Mouse (Mus musculus): Measurements from ENCODE around the gene Tanc2.

Gene Tanc2

DNA sequence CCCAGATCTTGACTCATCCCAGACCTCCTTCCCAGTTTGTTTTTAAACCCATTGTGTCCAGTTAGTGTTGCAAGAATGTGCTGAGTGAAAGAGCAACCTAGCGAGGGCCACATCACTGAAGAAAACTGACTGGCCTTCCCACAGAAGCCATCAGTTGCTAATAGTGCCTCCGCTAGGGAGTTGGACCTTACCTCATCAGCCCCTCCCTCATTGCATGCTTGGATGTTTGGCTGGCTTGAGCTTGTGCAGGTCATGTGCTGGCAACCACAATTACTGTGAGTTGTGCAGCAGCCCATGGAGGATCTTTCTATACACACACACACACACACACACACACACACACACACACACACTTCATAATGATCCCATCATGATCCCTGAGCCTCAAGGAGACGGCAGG is 341.6 kb downstream of the Tanc2 start:
- no peak for DNase-seq

- DNase-seq, result no peak
Measured at GRCm38 (mm10) chr11:105933746-105934145, 344.0 kb downstream of the Tanc2 start.

GRCm38 (mm10) chr11:105934303-105934711 is 344.5 kb downstream of the Tanc2 start:
- no peak for DNase-seq

GRCm38 (mm10) chr11:105934816-105935215 is 345.0 kb downstream of the Tanc2 start:
- DNase-seq, result no peak

- DNase-seq, result no peak
Measured at GRCm38 (mm10) chr11:105935496-105935895, 345.7 kb downstream of the Tanc2 start.

DNA sequence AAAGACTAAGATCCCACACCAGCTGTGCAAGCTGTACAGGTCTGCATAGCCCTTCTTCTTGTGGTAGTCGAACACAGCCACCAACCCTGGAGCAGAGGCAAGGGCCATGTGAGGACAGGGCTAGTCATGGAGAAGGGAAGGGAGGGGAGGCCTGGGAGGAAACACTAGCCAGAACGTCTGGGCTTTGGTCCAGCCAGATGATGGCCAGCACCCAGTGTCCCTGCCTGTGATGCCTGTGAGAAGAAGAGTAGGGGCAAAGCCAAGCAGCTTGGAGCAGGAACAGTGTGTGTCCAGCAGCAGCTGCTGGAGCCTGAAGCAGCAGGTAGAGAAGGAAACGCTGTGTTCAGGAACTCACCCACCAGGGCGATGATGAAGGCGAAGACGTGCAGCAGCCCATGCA is 346.4 kb downstream of the Tanc2 start:
- peak; percentile 19 to 57 for DNase-seq

- no peak for DNase-seq
Measured at GRCm38 (mm10) chr11:105936974-105937373, 347.2 kb downstream of the Tanc2 start.

DNA sequence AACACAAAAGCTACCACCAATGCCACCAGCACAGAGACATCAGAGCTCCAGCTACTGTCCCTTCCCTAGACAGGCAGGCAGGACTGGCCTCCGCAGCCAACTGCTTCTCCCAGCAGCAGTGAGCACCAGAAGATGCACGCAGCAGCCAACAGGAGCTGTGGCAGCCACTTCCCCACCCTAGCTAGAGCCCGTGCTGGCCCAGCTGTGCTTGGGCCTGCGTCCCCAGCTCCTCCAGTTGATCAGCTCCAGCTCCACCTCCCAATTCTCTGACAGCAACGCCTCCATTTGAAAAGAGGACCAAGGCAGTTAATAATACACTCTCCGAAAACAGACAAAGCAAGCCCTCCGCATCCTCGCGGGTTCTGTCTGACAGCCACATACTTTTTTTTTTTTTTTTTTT is 349.0 kb downstream of the Tanc2 start:
- no peak for DNase-seq

DNA sequence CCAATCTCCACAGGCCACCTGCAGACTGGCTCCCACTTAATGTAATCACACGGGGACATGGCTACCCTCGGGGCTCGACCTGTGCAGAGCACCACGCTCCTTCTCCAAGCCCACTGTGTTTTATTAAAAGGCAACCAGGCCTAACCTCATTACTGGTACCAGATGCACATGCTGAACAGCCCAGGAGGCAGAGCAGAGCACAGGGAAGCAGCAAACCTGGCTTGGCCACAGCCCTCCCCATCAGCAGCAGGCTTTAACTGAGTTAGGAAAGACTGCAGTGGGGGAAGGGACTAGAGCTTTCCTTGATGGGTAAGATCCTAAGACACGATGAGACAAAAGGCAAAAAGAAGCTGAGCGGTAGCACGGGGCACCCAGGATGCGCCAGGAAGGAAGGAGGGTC is 352.2 kb downstream of the Tanc2 start:
- no peak for DNase-seq

DNA sequence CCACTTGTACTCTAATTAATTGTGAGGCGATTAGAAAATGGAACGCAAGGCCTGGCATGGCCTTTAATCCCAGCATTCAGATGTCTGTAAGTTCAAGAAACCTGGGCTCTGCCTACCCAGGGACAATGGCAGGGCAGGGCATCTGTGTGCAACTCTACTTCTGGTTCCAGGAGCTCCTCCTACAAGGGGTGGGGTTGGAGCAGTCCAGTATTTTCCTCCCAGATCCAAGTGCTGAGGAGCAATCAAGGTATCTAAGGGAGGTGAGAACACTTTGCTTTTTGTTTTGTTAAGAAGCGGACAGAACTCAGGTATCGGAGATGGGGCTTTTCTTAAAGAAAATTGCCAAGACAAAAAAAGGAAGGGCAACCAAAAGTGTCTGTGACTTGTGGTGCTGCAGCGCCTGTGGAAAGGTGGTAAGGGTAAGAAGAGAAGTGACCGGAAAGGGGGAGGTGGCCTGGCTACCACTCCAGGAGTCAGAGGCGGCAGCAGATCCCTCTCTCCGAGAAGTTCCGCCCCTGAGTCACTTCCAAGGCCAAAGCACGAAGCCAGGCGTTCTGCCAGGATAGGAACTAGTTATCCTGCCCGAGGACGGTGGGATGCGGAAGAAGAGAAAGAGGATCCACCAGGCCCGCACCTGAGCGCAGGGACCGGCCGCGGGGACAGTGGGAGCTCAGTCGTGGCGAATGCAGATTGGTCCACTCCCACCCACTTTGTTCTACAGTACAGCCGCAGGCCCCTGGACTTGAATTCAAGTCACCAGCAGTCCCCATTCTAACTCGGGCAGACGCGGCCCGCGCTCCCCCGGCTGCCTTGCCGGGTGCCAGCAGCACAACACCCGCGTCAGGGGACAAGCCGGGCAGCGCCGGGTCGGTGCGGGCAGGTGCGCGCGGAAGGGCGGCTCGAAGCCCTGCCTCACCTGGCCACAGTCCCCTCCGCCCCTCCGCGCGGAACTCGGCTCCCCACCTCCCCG is 353.6 kb downstream of the Tanc2 start:
- DNase-seq, result peak; percentile 30 to 43

DNA sequence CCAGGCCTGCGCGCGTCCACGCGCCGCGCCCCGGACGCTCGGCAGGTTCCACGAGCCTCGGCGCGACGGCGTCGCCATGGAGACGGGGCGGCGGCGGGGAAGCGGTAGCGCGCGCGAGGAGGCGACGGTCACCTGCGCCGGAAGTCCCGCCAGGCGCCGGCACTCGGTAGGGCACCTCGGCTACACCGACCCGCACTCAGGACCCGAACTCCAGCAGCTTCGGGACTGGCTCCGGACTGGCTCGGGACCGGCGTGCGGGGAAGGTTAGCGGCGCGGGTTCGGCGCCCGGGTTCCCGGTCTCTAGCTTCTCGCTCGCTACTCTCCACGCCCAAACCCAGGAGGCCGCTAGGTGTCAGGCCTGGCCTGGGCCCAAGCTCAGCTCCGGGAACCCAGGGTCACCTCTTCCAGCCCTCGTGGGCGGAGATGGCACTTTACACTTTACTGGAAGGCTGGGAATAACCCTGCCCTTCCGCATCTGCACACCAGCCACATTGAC is 354.4 kb downstream of the Tanc2 start:
- peak; percentile 75 to 85 for DNase-seq

DNA sequence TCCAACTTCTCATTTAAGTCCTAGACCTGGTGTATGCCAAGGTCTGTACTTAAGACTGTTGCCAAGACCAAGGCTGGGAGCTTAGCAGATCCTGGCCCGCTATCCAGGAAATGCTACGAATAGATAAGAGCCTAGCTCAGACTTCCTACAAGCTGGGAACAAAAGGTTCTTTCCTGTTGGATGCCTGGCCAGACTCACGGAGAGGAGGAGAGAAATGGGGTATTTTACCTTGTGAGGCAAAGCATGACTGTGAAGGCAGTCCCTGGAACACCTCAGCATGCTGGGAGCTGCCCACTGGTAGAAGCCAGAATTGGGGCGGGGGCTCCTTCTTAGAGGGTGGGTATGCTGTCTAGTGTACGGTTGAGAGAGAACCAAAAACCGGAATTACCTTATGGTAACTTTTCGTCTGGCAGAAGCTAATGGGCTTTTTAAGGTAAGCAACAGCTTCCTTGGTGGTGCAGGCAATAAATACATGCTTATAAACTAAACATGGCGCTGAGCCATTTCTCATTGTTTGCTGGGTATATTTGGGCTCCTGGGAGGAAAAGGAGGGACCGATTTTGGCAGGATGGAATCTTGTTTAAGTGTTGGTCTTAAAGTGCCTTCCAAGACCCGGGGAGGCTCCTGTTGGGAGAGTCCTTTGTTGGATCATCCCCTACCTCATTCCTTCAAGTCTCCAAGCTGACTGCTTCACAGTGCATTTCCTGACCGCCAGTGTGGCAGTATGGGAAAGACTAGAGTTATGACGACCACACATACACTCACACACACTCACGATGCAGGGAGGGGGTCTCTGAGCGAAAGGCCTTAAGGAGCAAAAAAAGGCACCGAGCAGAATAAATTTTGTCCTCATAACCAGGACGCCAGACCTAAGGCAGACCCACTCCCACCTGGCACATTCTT is 355.2 kb downstream of the Tanc2 start:
- peak; percentile 38 to 39 for DNase-seq

- DNase-seq, result no peak
Measured at GRCm38 (mm10) chr11:105946694-105947154, 356.9 kb downstream of the Tanc2 start.

GRCm38 (mm10) chr11:105948255-105948654 is 358.5 kb downstream of the Tanc2 start:
- DNase-seq, result no peak

- DNase-seq, result no peak
Measured at GRCm38 (mm10) chr11:105950519-105950918, 360.7 kb downstream of the Tanc2 start.

DNA sequence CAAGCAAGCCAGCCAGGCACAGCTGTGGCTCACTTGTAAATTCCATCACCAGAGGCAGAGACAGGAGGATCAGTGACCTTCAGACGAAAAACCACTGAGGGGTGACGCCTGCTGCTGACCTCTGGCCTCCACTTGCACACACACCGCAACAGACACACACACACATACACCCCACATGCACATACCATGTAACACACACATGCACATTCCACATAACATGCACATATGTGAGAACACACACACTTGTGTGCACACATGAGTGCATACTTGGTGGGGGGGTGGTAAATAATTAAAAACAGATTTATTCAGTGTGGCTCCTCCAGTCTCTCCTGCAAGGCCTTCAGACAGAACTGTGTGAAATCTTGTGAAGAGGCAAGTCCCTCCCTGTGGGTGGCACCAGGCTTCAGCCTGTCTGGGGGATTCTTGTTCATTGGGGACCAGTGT is 361.8 kb downstream of the Tanc2 start:
- DNase-seq, result peak; percentile 64 to 70

DNA sequence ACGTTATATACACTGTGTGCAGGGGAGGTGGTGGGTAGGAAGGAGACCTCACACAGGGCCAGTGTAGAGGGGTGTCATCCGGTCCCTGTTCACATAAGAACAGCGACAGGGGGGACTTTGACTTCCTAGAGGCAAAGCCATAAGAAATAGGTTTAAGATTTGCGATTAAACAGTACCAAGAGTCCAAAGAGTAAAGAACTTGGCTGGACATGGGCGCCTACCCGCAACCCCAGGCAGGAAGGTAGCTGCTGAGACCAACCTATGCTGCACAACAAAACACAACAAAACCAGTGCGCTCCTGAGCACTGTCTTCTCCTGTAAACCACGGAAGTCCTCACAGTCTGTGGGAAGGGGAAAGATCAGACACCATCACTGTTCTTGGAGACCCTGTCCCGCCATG is 362.3 kb downstream of the Tanc2 start:
- DNase-seq, result peak; percentile 34 to 42

- no peak for DNase-seq
Measured at GRCm38 (mm10) chr11:105952911-105953386, 363.2 kb downstream of the Tanc2 start, which contains the start of gene Cyb561. Cyb561 (minus strand) TSS chr11:105953336.

DNA sequence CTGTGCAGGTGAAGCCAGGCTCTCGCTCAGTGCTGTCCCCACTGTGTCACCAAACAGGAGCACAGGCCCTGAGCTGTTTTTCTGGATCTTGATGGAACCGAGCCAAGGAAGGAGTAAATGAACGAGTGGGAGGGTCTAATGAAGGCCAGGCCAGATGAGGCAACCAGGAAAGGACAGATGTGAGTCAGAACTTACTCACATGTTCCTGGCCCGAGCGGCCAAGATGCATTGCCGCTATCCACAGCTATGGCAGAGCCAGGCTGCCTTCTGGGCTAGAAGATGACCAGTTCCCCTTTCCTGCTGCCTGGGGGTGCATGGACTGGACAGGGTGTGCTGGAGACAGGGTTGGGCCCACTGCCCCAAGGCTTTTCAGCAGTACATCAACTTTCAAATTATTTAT is 363.6 kb downstream of the Tanc2 start:
- DNase-seq, result no peak

- DNase-seq, result no peak
Measured at GRCm38 (mm10) chr11:105955815-105956430, 366.1 kb downstream of the Tanc2 start.

GRCm38 (mm10) chr11:105957501-105957900 is 367.7 kb downstream of the Tanc2 start:
- DNase-seq, result no peak

DNA sequence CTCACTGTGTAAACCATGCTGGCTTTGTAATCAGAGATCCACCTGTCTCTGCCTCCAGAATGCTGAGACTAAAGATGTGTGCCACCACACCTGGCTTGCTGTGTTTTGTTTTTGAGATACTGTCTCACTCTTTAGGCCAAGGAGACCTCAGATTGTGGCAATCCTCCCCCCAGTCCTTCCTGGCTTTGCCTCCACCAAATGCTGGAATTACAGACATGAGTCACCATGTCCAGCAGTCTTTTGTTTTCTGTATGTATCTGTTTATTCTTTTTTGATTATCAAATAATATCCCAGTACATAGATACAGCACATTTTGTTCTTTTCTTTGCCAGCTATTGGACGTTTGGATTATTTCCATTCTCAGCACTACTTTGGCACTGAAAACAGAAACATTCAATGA is 368.8 kb downstream of the Tanc2 start:
- DNase-seq, result no peak
